36 mouse cellular contexts compared by ENCODE assay signal in genomic region chr8:3367086-3367485, GRCm38 (mm10). TPM values are rescaled to one million over a fixed set of nuclear protein-coding genes. Genes with fewer than 3 reads are reported as not detected.
A peak's percentile ranks its signal among the peaks of the same experiment; 100 is the strongest.
DNase-seq lines count a peak whose midpoint lies in the region; ATAC-seq and TF ChIP-seq lines count a peak whose summit lies in the region.
"Had no signal": no experiment of that assay in that cellular context is flagged by ENCODE, and none has a peak within 500 bp of the region (broad histone marks: within the 10 kb centered on the region; RNA-seq: fewer than 3 reads in every experiment).

No protein-coding gene starts in this region.

- no peaks in the 10 kb centered on the region for H3K27me3 ChIP-seq in forebrain, postnatal 0 days (ENCODE audit: insufficient read depth, low read length)
- no peaks in the 10 kb centered on the region for H3K27me3 ChIP-seq in forebrain, embryonic 10.5 days (ENCODE audit: poor library complexity, severe bottlenecking)
- H3K27me3 ChIP-seq: forebrain, embryonic 15.5 days; heart, embryonic 13.5 days; neural tube, embryonic 12.5 days had no signal

- H3K27ac ChIP-seq in forebrain, postnatal 0 days (ENCODE audit: low read depth, low read length) = no peak overlapping the region
- H3K27ac ChIP-seq in forebrain, embryonic 10.5 days = no peak overlapping the region
- H3K27ac ChIP-seq: forebrain, embryonic 15.5 days; heart, adult 2 months; heart, embryonic 13.5 days; liver, embryonic 14.5 days; macrophage; neural tube, embryonic 12.5 days had no signal

- H3K36me3 ChIP-seq in forebrain, postnatal 0 days (ENCODE audit: insufficient read depth) = no peaks in the 10 kb centered on the region
- no peaks in the 10 kb centered on the region for H3K36me3 ChIP-seq in forebrain, embryonic 10.5 days (replicated peaks)
- H3K36me3 ChIP-seq: forebrain, embryonic 15.5 days; G1E; heart, embryonic 13.5 days; neural tube, embryonic 12.5 days had no signal

- WGBS in forebrain, postnatal 0 days = 73% methylated on average over 5 of the region's 5 CpGs
- 91% methylated on average over 5 of the region's 5 CpGs for WGBS in forebrain, embryonic 10.5 days

- peak; percentile 52 for DNase-seq in adrenal gland, postnatal 14 days
- DNase-seq in adrenal gland, adult 8-10 months = no peak
- DNase-seq in forebrain, postnatal 0 days = peak; percentile 23
- no peak for DNase-seq in forebrain, embryonic 10.5 days (ENCODE audit: extremely low spot score, low spot score)
- peak; percentile 48 to 54 for DNase-seq in layer of hippocampus, postnatal 10 days (ENCODE audit: low spot score in 2 of 2)
- no peak for DNase-seq in layer of hippocampus, adult 18-20 months (ENCODE audit: low spot score in 2 of 2)
- peak; percentile 30 for DNase-seq in right cerebral cortex, postnatal 14 days
- DNase-seq in right cerebral cortex, postnatal 36 days (ENCODE audit: low spot score in 2 of 2) = no peak
- DNase-seq: cerebellum, adult 18-20 months; cerebellum, postnatal 25 days; heart, adult 2 months; heart, postnatal 10 days; kidney, adult 11 months; kidney, postnatal 36 days; layer of hippocampus, postnatal 36 days; liver; lung, adult 2 months; lung, postnatal 10 days; right cerebral cortex, postnatal 25 days; thymus, adult 2 months; thymus, postnatal 36 days had no signal

- no peaks in the 10 kb centered on the region for H3K9me3 ChIP-seq in forebrain, postnatal 0 days (ENCODE audit: low read length)
- no peaks in the 10 kb centered on the region for H3K9me3 ChIP-seq in forebrain, embryonic 10.5 days
- H3K9me3 ChIP-seq: forebrain, embryonic 15.5 days; G1E; heart, embryonic 13.5 days had no signal

- H3K4me2 ChIP-seq in forebrain, postnatal 0 days (ENCODE audit: low read depth) = no peak overlapping the region
- H3K4me2 ChIP-seq: forebrain, embryonic 15.5 days; heart, embryonic 13.5 days; neural tube, embryonic 12.5 days had no signal

- no peak overlapping the region for H3K9ac ChIP-seq in forebrain, postnatal 0 days
- H3K9ac ChIP-seq: forebrain, embryonic 15.5 days; heart, embryonic 13.5 days; liver, embryonic 14.5 days; neural tube, embryonic 12.5 days had no signal

- H3K4me1 ChIP-seq in forebrain, postnatal 0 days (ENCODE audit: insufficient read depth) = no peaks in the 10 kb centered on the region
- H3K4me1 ChIP-seq in forebrain, embryonic 10.5 days = no peaks in the 10 kb centered on the region
- H3K4me1 ChIP-seq: forebrain, embryonic 15.5 days; heart, embryonic 13.5 days; neural tube, embryonic 12.5 days had no signal

- TF ChIP-seq CTCF in forebrain, postnatal 0 days (IDR thresholded peaks at IDR 0.05; ENCODE audit: low read depth) = no peak

- no peak overlapping the region for H3K4me3 ChIP-seq in forebrain, postnatal 0 days (ENCODE audit: low read depth, low read length)
- no peak overlapping the region for H3K4me3 ChIP-seq in forebrain, embryonic 10.5 days
- H3K4me3 ChIP-seq: forebrain, embryonic 15.5 days; heart, adult 2 months; heart, embryonic 13.5 days; myocyte; neural tube, embryonic 12.5 days had no signal

- no peak for ATAC-seq in forebrain, postnatal 0 days
- ATAC-seq: forebrain, embryonic 15.5 days; inflammation-experienced regulatory T-cells, adult 6 months; midbrain, embryonic 16.5 days had no signal

RNA-seq across cellular contexts. Expression of gene A430078G23Rik, which starts 13.9 kb away (rescaled TPM):
- total RNA-seq in adrenal gland, postnatal 14 days (2021) = 1.9 and 11.6 TPM in 2 replicates
- under 1 TPM; 0.23 to 0.83 (median 0.28) TPM for total RNA-seq in adrenal gland, adult 8-10 months (2022)
- total RNA-seq in forebrain, postnatal 0 days (2014; rRNA removed) = 0.08 TPM in 1 of 2 replicates, not detected in the other
- polyA plus RNA-seq in forebrain, postnatal 0 days (2015; fragmentation: Nextera tagmentation; extraction: Ambion mirVana) = not detected in 2 replicates
- not detected in 2 replicates for polyA plus RNA-seq in forebrain, embryonic 10.5 days (2016; fragmentation: Nextera tagmentation; extraction: Ambion mirVana)
- total RNA-seq in layer of hippocampus, postnatal 10 days (2021) = under 1 TPM in 1 of 2 experiments, not detected in 1; 0.53 TPM
- total RNA-seq in layer of hippocampus, adult 18-20 months (2021) = not detected
- total RNA-seq: gastrocnemius, adult 8-10 months; layer of hippocampus, adult 8-10 months; left cerebral cortex, postnatal 10 days had no signal
- polyA plus RNA-seq: embryonic facial prominence, embryonic 11.5 days; heart, embryonic 13.5 days; kidney, embryonic 14.5 days; limb, embryonic 11.5 days; midbrain, embryonic 16.5 days; myocyte had no signal

RNA-seq across cellular contexts. Expression of gene Arhgef18, which starts 25.7 kb away (rescaled TPM):
- 31.0 and 42.0 TPM in 2 replicates for total RNA-seq in adrenal gland, postnatal 14 days (2021)
- total RNA-seq in adrenal gland, adult 8-10 months (2022) = 10 to 100 TPM; 44.6 to 48.1 (median 47.0) TPM
- 39.4 and 41.6 TPM in 2 replicates for total RNA-seq in forebrain, postnatal 0 days (2014; rRNA removed)
- polyA plus RNA-seq in forebrain, postnatal 0 days (2015; fragmentation: Nextera tagmentation; extraction: Ambion mirVana) = 4.5 and 6.8 TPM in 2 replicates
- polyA plus RNA-seq in forebrain, embryonic 10.5 days (2016; fragmentation: Nextera tagmentation; extraction: Ambion mirVana) = 9.7 and 11.4 TPM in 2 replicates
- total RNA-seq in layer of hippocampus, postnatal 10 days (2021) = 10 to 100 TPM; 36.5 to 44.6 TPM
- total RNA-seq in layer of hippocampus, adult 18-20 months (2021) = 10 to 100 TPM; 49.0 to 51.3 TPM

Comparison
In these comparisons a context has a peak if more than half of its experiments do, and no peak if none do; other contexts are left out.
1. DNase-seq: peak in adrenal gland, postnatal 14 days (single experiment), forebrain, postnatal 0 days (single experiment), layer of hippocampus, postnatal 10 days (2 of 2) and right cerebral cortex, postnatal 14 days (single experiment); none in adrenal gland, adult 8-10 months (single experiment), forebrain, embryonic 10.5 days (single experiment), layer of hippocampus, adult 18-20 months (0 of 2) and right cerebral cortex, postnatal 36 days (0 of 2).